Mouse (Mus musculus) left cerebral cortex, adult 2 months (tissue): Measurements from ENCODE around the gene Zfp385b. TPM values are rescaled to one million over a fixed set of nuclear protein-coding genes. Genes with fewer than 3 reads are reported as not detected.

Experiments
- DNase-seq, 2 experiments: peaks; one replicate each; pipeline ENCODE4 v3.0.0; 2021 to 2022; ENCODE audit warnings: low spot score in 2 of 2, mixed read lengths in 1 of 2; ENCODE audit errors: extremely low spot score in 1 of 2
- H3K27ac ChIP-seq: fragments of 200-600 bp; 2 replicates; pipeline ENCODE4 v1.8.1; 2022
- H3K4me3 ChIP-seq: fragments of 200-600 bp; 2 replicates; pipeline ENCODE4 v1.8.1; 2022
- CTCF ChIP-seq: fragments of 200-600 bp; IDR thresholded peaks from 2 replicates; pipeline ENCODE4 v1.8.1; 2022; ENCODE audit warnings: antibody characterized with exemption, mild to moderate bottlenecking, moderate library complexity
- intact Hi-C: fragments of 180-260 bp; cut with DNase I; formaldehyde crosslinking; loops from one replicate; pipeline ENCODE4 v1.15.1; 2025
- total RNA-seq, 2 experiments: library from RNA; stranded (reverse); gene quantifications; 2 replicates each; pipeline ENCODE4 v1.2.3; 2021

The Zfp385b gene
- total RNA-seq, 2 experiments from 2014 or later: 47.8 to 54.1 TPM

DNA sequence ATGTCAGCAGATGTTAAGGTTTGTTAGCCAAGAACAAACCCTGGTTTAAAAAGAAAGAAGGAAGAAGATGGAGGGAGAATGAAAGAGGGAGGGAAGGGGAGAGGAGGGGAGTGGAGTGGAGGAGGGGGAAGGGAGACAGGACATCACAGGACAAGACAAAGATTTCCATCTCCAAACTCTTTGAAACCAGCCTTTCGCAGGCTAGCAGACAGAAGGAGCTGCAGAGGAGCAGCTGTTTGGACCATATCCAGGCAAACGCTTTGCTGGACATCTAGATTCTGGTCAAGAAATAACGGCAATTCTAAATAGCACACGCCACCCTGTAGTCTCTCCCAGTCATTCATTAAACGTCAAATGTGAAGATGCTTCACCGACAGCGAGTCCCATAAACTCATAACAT, 38.0 kb downstream of the Zfp385b start:
- DNase-seq: no peak
- TF ChIP-seq CTCF: no peak
- Histone ChIP-seq H3K27ac (no peak overlapping the region), H3K4me3 (no peak overlapping the region)
- intact Hi-C loops: no loop called here

DNA sequence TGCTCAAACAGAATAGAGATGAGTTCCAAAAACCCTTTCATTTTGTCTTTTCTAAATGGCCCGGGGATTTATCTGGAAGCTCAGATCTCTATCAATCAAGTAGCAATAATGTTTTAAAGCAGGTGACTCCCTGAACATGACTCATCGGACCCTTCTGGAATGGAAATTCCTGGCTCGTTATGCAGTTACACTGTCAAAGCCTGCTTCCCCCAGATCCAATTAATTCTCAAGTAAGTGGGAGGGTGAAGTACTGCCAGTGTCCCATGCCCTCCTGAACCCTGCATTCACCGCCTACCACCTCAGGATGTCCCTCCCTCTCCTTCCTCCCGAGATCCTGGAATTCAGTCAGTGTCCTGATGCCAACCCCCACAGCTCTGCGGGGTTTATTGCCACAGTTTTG, 41.7 kb downstream of the Zfp385b start:
- intact Hi-C loops: no loop called here
- no peak for TF ChIP-seq CTCF
- DNase-seq: no peak
- H3K27ac ChIP-seq: no peak overlapping the region
- no peak overlapping the region for H3K4me3 ChIP-seq

DNA sequence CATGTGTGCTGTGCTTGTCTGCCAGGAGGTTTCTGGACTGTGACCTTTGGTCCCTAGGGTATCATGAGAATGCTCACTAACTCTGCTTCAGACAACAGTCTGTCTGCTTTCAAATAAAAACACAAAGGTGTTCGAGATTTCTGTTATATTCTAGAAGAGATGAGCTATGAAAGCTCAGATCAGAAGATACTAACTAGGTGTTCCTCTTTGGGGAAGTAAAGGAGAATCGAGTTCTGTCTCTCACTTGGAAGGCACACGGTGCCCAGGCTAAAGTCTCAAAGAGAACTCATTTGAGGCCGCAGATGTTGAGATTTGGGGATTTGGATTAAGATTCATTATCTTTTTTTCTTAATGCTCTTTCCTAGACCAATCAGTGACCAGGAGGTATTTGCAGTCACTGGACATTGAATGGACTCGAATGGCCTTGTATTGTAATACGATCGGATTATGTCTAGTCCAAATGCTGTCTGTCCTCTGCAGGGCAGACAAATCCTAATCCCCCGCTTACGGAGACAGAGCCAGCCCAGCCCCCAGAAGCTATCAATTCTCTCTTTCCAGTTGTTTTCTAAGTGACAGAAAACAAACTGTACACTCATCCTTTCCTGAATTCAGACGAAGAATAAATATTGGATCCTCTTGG, 42.3 kb downstream of the Zfp385b start:
- no peak for TF ChIP-seq CTCF

DNA sequence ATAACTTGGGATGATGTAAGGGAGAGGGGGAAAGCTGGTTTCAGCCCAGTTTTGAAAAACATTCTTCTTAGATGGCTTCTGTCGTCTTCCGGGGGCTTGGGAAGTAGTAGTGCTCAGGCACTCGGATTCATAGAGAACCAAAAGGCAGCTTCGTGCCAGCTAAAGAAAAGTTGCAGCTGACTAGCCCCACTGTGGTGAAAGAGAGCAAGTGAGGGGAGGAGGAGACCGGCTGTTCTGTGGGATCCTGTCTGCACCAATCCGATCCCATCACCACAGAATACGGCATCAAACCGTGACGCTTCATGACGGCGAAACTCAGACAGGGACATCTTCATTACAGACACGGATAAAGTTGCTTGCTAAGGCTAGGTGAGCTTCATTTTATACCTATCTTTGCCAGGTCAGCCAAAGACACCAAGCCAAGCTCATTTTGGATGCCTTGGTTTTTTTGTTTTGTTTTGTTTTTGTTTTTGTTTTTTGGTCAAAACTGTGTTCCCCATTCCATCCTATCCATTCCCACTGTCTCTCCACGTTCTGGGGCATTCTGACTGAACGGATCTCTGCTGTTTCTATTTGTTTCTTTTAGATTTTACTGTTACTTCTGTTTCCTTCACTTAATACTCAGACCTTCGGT, 44.1 kb downstream of the Zfp385b start:
- DNase-seq: no peak
- Histone ChIP-seq H3K27ac (no peak overlapping the region), H3K4me3 (no peak overlapping the region)
- intact Hi-C loops: no loop called here
- no peak for TF ChIP-seq CTCF

More for the DNA sequence above, 42.3 kb downstream of the Zfp385b start:
- intact Hi-C loops: no loop called here
- Histone ChIP-seq H3K4me3 (no peak overlapping the region), H3K27ac (no peak overlapping the region)
- DNase-seq: no peak

DNA sequence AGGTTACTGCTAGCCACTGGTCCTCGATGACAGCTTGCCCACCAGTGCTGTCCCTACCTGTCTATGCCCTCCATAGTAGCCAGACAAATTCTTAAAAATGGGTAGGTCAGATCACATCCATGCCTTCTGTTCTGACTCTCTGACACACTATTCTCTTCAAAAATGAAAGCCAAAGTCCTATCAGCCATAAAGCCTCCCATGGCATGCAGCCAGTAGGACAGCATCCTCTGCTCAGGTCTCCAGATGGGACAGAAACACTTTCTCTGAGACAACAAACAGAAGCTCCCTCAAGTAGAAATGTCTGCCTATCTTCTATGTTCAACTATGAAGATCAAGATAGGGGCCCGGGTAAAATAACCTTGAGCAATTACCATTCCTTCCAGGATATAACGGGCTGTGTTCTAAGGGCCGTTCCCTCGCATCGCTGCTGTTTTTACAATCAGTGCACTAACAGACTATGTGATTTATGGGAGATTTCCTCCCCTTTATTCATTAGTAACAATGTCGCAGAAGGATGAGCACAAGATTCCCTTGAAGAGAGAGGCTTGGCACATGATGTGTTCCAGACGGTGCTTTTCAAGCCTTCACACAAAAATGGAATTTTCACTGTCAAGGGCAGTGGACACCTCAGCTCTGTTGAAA, 49.3 kb downstream of the Zfp385b start:
- intact Hi-C loops: no loop called here
- TF ChIP-seq CTCF: no peak
- Histone ChIP-seq H3K27ac (no peak overlapping the region), H3K4me3 (no peak overlapping the region)
- no peak for DNase-seq

DNA sequence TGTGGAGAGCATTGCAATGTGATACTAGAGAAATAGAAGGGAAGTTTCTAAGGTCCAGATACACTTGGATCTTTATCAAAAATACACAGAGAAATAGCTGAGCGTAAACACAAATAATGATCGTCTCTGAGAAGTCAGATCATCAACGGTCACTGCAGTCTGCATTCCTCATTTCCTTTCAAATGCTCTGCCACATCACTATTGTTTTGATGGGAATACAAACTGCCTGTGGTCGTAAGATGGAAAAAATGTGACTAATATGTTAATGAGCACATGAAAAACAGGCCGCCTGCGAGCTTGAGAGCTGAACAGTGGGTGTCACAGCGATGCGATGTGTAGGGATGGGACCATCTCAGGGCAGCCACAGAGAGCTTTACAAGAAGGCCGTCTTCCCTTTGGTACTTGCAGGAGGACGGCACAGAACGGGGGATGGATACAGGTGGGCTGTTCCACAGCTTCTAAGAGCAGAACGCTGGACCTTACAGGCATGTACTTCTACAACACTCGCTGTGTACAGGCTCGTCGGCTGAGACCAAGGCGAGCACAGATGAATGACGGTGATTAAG, 51.0 kb downstream of the Zfp385b start:
- intact Hi-C loops: no loop called here
- TF ChIP-seq CTCF: no peak
- H3K27ac ChIP-seq: peak overlapping the region; percentile 58
- peak overlapping the region; percentile 4; the same call in 1 of the 2 replicates for H3K4me3 ChIP-seq
- peak; percentile 29 to 32 for DNase-seq

DNA sequence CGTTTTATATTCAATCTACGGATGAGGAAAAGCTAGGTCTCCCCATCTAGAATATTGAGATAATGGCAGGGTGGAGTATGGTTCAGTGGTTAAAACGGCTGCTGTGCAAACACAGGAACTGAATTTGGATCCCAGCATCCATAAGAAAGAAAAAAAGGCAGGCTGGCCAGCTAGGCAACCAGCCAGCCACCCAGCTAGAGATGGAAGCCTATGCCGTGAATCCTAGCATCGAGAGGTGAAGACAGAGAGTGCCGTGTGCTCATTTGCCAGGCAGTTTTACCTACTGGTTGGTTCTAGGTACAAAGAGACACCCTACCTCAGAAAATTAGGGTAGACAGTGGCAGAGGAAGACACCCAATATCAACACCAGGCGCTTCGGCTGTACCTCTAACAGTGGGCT, 57.5 kb downstream of the Zfp385b start:
- TF ChIP-seq CTCF: no peak
- peak in 1 of 2 experiments; percentile 8 for DNase-seq

DNA sequence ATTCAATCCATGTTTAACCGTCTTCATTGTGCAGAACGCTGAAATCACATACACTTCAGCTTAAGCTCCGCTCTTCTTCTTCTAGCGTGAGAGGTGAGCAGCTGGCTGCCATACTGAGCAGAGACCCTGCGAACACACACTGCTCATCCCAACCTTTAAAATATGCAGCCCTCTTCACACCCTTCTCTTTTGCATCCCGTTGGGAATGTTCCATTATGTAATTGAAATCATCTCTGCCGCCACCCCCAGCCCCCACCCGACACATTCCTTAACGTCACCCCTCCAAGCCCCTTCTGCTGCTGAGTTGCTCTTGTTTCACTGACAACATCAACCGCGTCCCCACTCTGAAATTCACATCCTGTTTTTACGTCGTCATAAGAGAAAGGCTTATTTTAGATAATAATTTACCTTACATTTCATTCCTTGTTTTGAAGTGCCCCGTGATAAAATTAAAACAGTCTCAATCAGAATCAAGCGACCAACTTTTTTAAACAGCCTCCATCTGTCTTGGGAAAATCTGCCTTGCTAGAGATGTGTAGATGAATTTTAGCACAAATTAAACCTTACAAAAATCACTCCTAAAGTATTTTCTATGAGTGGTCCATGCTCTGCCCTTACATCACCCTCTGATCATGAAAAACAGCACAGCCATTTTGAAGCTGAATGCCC, 60.9 kb downstream of the Zfp385b start:
- Histone ChIP-seq H3K27ac (peak overlapping the region; percentile 78), H3K4me3 (no peak overlapping the region; the same call in 1 of the 2 replicates)
- no peak for TF ChIP-seq CTCF
- peak in 1 of 2 experiments; percentile 41 for DNase-seq
- intact Hi-C loops: loop anchor here (5.0 kb wide), 1 partner anchor 84 kb away; no protein-coding TSS in a partner anchor

More for the DNA sequence above, 57.5 kb downstream of the Zfp385b start:
- H3K4me3 ChIP-seq: no peak overlapping the region
- intact Hi-C loops: no loop called here
- no peak overlapping the region for H3K27ac ChIP-seq

DNA sequence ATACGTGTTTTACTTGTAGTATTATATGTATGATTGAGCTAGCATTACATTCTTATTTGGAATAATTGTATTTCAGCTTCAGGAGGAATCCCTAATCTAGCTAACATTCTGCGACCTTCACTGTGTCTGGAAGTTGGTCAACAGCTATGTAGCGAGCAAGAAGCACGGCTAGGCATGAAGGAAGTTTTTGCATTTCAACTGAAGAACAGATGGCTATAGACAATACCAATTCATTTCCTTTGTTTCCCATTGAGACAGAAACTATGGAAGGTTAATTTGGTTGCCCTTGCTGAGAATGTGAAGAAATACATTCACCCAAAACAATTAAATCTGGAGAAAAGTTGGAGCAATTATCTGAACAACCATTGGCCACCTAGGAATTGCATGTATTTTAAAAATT, 66.9 kb downstream of the Zfp385b start:
- H3K27ac ChIP-seq: no peak overlapping the region
- no peak for TF ChIP-seq CTCF
- intact Hi-C loops: no loop called here
- H3K4me3 ChIP-seq: no peak overlapping the region
- no peak for DNase-seq

DNA sequence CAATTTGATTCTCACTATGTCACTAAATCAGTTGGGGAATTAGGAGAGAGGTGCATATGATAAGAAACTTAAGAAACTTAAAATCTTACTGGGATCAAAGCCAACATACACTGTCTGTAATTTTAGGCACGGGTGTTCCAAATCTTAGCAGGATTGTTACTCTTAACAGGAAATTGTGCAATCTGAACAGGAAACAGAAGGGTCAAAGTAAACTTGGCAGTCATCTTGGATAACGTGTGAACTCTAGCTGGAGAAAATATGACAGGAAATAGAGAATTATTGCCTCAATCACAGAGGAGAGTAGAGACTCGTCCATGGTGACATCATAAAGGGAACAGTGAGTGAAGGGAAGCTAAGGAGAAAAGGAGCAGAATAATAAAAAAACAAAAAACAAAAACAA, 69.8 kb downstream of the Zfp385b start:
- no peak for DNase-seq
- H3K4me3 ChIP-seq: no peak overlapping the region
- intact Hi-C loops: no loop called here
- TF ChIP-seq CTCF: no peak
- H3K27ac ChIP-seq: no peak overlapping the region

DNA sequence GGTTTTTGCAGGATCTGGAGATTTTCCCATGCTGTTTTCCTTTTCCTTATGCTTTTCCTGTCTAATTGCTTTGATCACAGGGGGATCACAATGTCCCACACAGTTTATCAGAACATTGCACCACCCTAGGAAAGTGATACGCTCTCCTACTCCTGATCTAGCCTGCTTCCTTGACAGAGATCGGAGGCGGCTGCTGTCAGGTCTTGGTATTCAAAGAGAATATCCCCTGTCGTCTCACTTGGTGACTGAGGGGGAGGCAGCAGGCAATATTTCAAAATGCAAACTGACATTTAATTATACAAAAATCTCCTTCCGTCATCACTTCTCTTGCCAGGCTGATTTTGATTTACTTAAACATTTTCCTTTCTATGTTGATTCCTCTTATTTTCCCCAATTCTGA, 73.0 kb downstream of the Zfp385b start:
- H3K27ac ChIP-seq: no peak overlapping the region
- intact Hi-C loops: no loop called here
- TF ChIP-seq CTCF: no peak
- no peak for DNase-seq
- no peak overlapping the region for H3K4me3 ChIP-seq

DNA sequence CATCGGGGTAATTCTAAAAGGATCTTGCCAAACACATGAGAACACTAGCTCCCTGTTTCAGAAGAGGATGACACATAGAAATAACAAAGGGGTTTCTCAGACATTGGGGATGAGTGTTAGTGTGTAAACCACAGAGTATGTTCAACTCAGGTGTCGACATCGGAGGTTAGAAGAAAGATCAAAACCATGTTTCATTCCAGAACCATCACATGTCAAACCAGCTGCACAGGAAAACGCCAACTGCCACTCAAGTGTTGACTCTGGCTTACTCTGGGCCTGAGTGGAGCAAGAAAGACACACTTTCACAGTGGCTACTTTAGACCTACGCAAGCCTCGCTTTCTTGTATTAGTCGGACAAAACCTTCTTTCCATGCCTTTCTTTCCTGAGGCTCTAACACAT, 74.2 kb downstream of the Zfp385b start:
- intact Hi-C loops: no loop called here
- H3K4me3 ChIP-seq: no peak overlapping the region
- no peak overlapping the region for H3K27ac ChIP-seq
- no peak for TF ChIP-seq CTCF
- no peak for DNase-seq
